Mouse (Mus musculus) hindbrain, postnatal 0 days (tissue): ENCODE measurements around the gene Ube2u. TPM values are rescaled to one million over a fixed set of nuclear protein-coding genes. Genes with fewer than 3 reads are reported as not detected.
"Not testable (repeated sequence)": the region's sequence is repeated elsewhere in the genome, so short reads cannot be mapped to it uniquely, and the experiment has no call there.

Experiments
- ATAC-seq: fragments of 200-750 bp; cut with Nextera tagmentation; 2 replicates; pipeline ENCODE4 v1.8.0; 2017; ENCODE audit warnings: mild to moderate bottlenecking, moderate TSS enrichment, moderate library complexity
- DNase-seq: peaks from one replicate; pipeline ENCODE4 v3.0.0-alpha.2; 2015; ENCODE audit warnings: low spot score
- H3K27ac ChIP-seq: fragments of 300-500 bp; sonication (generic); 2 replicates; pipeline ENCODE4 v1.5.1; 2014; ENCODE audit warnings: mild to moderate bottlenecking
- H3K27me3 ChIP-seq: fragments of 300-500 bp; sonication (generic); 2 replicates; pipeline ENCODE4 v1.6.1; 2014; ENCODE audit warnings: low read length, mixed read lengths; ENCODE audit not compliant: insufficient read depth
- H3K36me3 ChIP-seq: fragments of 300-500 bp; sonication (generic); 2 replicates; pipeline ENCODE4 v1.6.1; 2014; ENCODE audit warnings: low read length, mixed read lengths; ENCODE audit not compliant: insufficient read depth
- H3K4me1 ChIP-seq: fragments of 300-500 bp; sonication (generic); 2 replicates; pipeline ENCODE4 v1.6.1; 2014; ENCODE audit warnings: antibody characterized with exemption, low read length, mixed read lengths; ENCODE audit not compliant: insufficient read depth
- H3K4me2 ChIP-seq: fragments of 300-500 bp; sonication (generic); 2 replicates; pipeline ENCODE4 v1.6.1; 2014; ENCODE audit warnings: low read depth, mild to moderate bottlenecking, low read length, moderate library complexity, mixed read lengths
- H3K4me3 ChIP-seq: fragments of 300-500 bp; sonication (generic); 2 replicates; pipeline ENCODE4 v1.5.1; 2014; ENCODE audit warnings: low read length
- H3K9ac ChIP-seq: fragments of 300-500 bp; sonication (generic); replicated peaks from 2 replicates; pipeline ENCODE4 v1.6.1; 2014; ENCODE audit warnings: mild to moderate bottlenecking, low read length, moderate library complexity, mixed read lengths
- H3K9me3 ChIP-seq: fragments of 300-500 bp; sonication (generic); 2 replicates; pipeline ENCODE4 v1.6.1; 2016; ENCODE audit warnings: low read length, mixed read lengths
- CTCF ChIP-seq: IDR thresholded peaks from 2 replicates; pipeline ENCODE4 v1.5.1; 2016; ENCODE audit warnings: antibody characterized with exemption, control low read depth, low read depth
- WGBS: fragments of 180-500 bp; shearing (Covaris S2); extraction: QIAGEN DNeasy Blood & Tissue Kit; methylation state at CpG from one replicate; pipeline ENCODE4 v1.1.7; 2014; 5-methylcytosine and 5-hydroxymethylcytosine counted together
- polyA plus RNA-seq: library from polyadenylated mRNA; unstranded; fragments of >200 nt; fragmentation: Nextera tagmentation; extraction: Ambion mirVana; gene quantifications from 2 replicates; pipeline ENCODE4 v1.2.1, GENCODE M21; 2015
- total RNA-seq: library from RNA; depleted of rRNA; stranded (reverse); fragments of >200 nt; gene quantifications from 2 replicates; pipeline ENCODE4 v1.2.3, GENCODE M21; 2014

Ube2u gene
- total and polyA plus RNA-seq, 2 experiments from 2014 or later, result 0.13 TPM; not detected in 1

- H3K36me3 ChIP-seq, result no peaks in the 10 kb centered on the region
- DNase-seq (no peak), ATAC-seq (no peak)
- H3K27me3 ChIP-seq, result no peaks in the 10 kb centered on the region
- H3K4me3 ChIP-seq, result no peak overlapping the region
- H3K9ac ChIP-seq, result no peak overlapping the region
- H3K4me1 ChIP-seq, result no peaks in the 10 kb centered on the region
- H3K9me3 ChIP-seq, result no peaks in the 10 kb centered on the region
- no peak for TF ChIP-seq CTCF
- no peak overlapping the region for H3K27ac ChIP-seq
- 94% methylated on average over 3 of the region's 3 CpGs for WGBS
- H3K4me2 ChIP-seq, result no peak overlapping the region
Observed at GRCm38 (mm10) chr4:100488447-100488846, 9.8 kb downstream of the Ube2u start.

GRCm38 (mm10) chr4:100495176-100495575 lies 16.5 kb downstream of the Ube2u start:
- no peaks in the 10 kb centered on the region for H3K4me1 ChIP-seq
- no peak overlapping the region for H3K27ac ChIP-seq
- no peak for TF ChIP-seq CTCF
- no peak overlapping the region for H3K9ac ChIP-seq
- H3K9me3 ChIP-seq, result no peaks in the 10 kb centered on the region
- no peak overlapping the region for H3K4me2 ChIP-seq
- no peak overlapping the region for H3K4me3 ChIP-seq
- H3K36me3 ChIP-seq, result no peaks in the 10 kb centered on the region
- H3K27me3 ChIP-seq, result no peaks in the 10 kb centered on the region
- DNase-seq (no peak), ATAC-seq (no peak)
- WGBS, result 97% methylated on average over 3 of the region's 3 CpGs

GRCm38 (mm10) chr4:100496521-100496920 lies 17.9 kb downstream of the Ube2u start:
- Histone ChIP-seq H3K4me3 (no peak overlapping the region), H3K4me2 (no peak overlapping the region), H3K4me1 (no peaks in the 10 kb centered on the region), H3K27ac (no peak overlapping the region), H3K9me3 (no peaks in the 10 kb centered on the region), H3K36me3 (no peaks in the 10 kb centered on the region), H3K9ac (no peak overlapping the region), H3K27me3 (no peaks in the 10 kb centered on the region)
- DNase-seq (no peak), ATAC-seq (no peak)
- 92% methylated on average over 1 of the region's 1 CpGs for WGBS
- no peak for TF ChIP-seq CTCF

GRCm38 (mm10) chr4:100498192-100498591 lies 19.5 kb downstream of the Ube2u start:
- DNase-seq (peak; percentile 23), ATAC-seq (no peak)
- Histone ChIP-seq H3K4me1 (no peaks in the 10 kb centered on the region), H3K27me3 (no peaks in the 10 kb centered on the region), H3K27ac (no peak overlapping the region), H3K9ac (no peak overlapping the region), H3K4me2 (no peak overlapping the region), H3K9me3 (no peaks in the 10 kb centered on the region), H3K36me3 (no peaks in the 10 kb centered on the region), H3K4me3 (no peak overlapping the region)
- WGBS, result 58% methylated on average over 6 of the region's 6 CpGs
- TF ChIP-seq CTCF, result peak; percentile 50

- not testable (repeated sequence) for H3K9ac ChIP-seq, H3K27ac ChIP-seq, H3K27me3 ChIP-seq, DNase-seq, H3K4me1 ChIP-seq, H3K4me3 ChIP-seq, H3K9me3 ChIP-seq, H3K36me3 ChIP-seq, H3K4me2 ChIP-seq, ATAC-seq
- 88% methylated on average over 7 of the region's 7 CpGs for WGBS
Observed at GRCm38 (mm10) chr4:100499037-100499601, 20.5 kb downstream of the Ube2u start.

GRCm38 (mm10) chr4:100503337-100503736 lies 24.7 kb downstream of the Ube2u start:
- H3K4me2 ChIP-seq, result no peak overlapping the region
- no peak overlapping the region for H3K9ac ChIP-seq
- H3K4me1 ChIP-seq, result no peaks in the 10 kb centered on the region
- ATAC-seq (no peak), DNase-seq (no peak)
- no peak overlapping the region for H3K4me3 ChIP-seq
- TF ChIP-seq CTCF, result no peak
- H3K27ac ChIP-seq, result no peak overlapping the region
- no peaks in the 10 kb centered on the region for H3K36me3 ChIP-seq
- H3K27me3 ChIP-seq, result no peaks in the 10 kb centered on the region
- 88% methylated on average over 2 of the region's 2 CpGs for WGBS
- H3K9me3 ChIP-seq, result no peaks in the 10 kb centered on the region

- Histone ChIP-seq H3K27me3 (no peaks in the 10 kb centered on the region), H3K27ac (no peak overlapping the region), H3K9ac (no peak overlapping the region), H3K4me1 (no peaks in the 10 kb centered on the region), H3K36me3 (no peaks in the 10 kb centered on the region), H3K4me2 (no peak overlapping the region), H3K9me3 (no peaks in the 10 kb centered on the region), H3K4me3 (no peak overlapping the region)
- TF ChIP-seq CTCF, result no peak
- 91% methylated on average over 2 of the region's 2 CpGs for WGBS
- ATAC-seq (no peak), DNase-seq (no peak)
Observed at GRCm38 (mm10) chr4:100517646-100518045, 39.0 kb downstream of the Ube2u start.
